Mouse (Mus musculus): ENCODE measurements at regions not wholly inside any gene's neighbourhood (a gene's known extent, or its start where the extent isn't known, plus 50 kb on each side); places are given as distances from the start of the nearest gene placed in this dataset.
A peak's percentile ranks its signal among the peaks of the same experiment; 100 is the strongest.

DNA sequence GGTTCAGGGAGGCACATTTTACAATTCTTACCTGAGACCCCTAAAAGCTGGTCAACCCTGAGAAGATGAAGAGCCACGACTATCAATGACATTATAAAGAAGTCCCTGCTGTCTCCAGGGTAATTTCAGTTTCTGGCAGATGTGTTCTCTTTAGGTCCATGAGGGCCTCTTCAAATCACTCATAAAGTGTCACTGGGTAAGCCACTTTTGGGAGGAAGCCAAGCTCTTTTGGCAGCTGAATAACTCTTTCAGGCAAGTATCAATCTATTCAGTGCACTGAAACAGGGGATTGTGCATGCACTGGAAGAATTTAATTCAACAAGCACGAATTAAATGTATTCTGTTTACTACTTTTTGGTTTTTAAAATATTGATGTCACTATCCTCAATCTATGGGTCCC lies 443.1 kb upstream of the Tbc1d2b start:
- H3K9ac ChIP-seq (replicated peaks; ENCODE audit: low read length) = no peak overlapping the region
- no peak overlapping the region for H3K4me3 ChIP-seq (ENCODE audit: low read length)
- WGBS = 19% methylated on average over 2 of the region's 2 CpGs
- no peaks in the 10 kb centered on the region for H3K27me3 ChIP-seq (ENCODE audit: insufficient read depth, low read length)
- H3K4me2 ChIP-seq (ENCODE audit: low read depth, low read length) = no peak overlapping the region
- no peaks in the 10 kb centered on the region for H3K4me1 ChIP-seq (ENCODE audit: insufficient read depth, low read length)
- TF ChIP-seq CTCF (IDR thresholded peaks at IDR 0.05; ENCODE audit: low read depth) = no peak
- ATAC-seq = no peak
- DNase-seq (ENCODE audit: low spot score) = peak; percentile 70
- H3K9me3 ChIP-seq (ENCODE audit: low read length) = no peaks in the 10 kb centered on the region
- no peaks in the 10 kb centered on the region for H3K36me3 ChIP-seq (ENCODE audit: insufficient read depth, low read length)
- no peak overlapping the region for H3K27ac ChIP-seq

DNA sequence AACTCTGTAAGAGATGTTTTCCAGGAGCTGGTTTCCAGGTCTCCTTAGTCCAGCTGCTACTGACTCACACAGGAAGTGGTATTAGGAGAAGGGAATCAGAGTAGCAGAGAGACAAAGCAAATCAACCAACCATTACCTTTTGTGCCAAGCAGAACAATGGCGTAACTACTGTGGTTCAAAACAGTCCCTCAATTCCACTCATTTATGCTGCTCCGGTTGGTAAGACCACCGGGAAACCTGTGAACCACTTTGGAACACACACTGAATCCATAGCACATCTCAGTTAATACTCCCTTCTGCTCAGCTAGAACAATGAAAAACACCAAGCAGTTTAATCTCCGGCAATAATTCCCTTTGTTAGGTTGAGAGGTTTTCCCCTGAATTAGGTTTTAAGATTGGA lies 460.8 kb upstream of the Tbc1d2b start:
- Histone ChIP-seq H3K9me3 (ENCODE audit: low read length) (no peaks in the 10 kb centered on the region), H3K27me3 (ENCODE audit: insufficient read depth, low read length) (no peaks in the 10 kb centered on the region), H3K4me1 (ENCODE audit: insufficient read depth, low read length) (no peaks in the 10 kb centered on the region), H3K9ac (replicated peaks; ENCODE audit: low read length) (no peak overlapping the region), H3K27ac (no peak overlapping the region), H3K4me2 (ENCODE audit: low read depth, low read length) (no peak overlapping the region), H3K36me3 (ENCODE audit: insufficient read depth, low read length) (no peaks in the 10 kb centered on the region), H3K4me3 (ENCODE audit: low read length) (no peak overlapping the region)
- ATAC-seq (no peak), DNase-seq (ENCODE audit: low spot score) (no peak)
- TF ChIP-seq CTCF (IDR thresholded peaks at IDR 0.05; ENCODE audit: low read depth) = no peak
- 29% methylated on average over 4 of the region's 4 CpGs for WGBS

DNA sequence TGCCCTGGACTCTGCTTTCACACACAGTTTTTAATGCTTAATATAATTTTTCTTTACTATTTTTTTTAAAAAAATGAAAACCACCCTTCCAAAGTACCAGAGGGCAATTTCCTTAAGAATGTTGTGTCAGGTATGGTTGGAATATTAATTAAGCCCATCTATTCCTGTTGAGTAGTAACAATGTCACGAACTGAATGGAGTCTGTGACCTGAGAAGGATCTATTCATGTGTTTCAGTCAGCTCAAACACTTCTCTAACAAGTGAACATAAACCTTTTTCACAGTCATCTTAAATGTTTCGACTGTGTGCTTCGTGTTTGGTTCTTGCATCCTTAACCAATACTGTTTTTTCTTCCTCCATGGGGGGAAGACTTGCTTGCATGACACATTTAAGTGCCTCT lies 486.6 kb upstream of the Tbc1d2b start:
- no peak for DNase-seq (ENCODE audit: low spot score)
- TF ChIP-seq CTCF (IDR thresholded peaks at IDR 0.05; ENCODE audit: low read depth) = no peak
- 20% methylated on average over 3 of the region's 3 CpGs for WGBS

DNA sequence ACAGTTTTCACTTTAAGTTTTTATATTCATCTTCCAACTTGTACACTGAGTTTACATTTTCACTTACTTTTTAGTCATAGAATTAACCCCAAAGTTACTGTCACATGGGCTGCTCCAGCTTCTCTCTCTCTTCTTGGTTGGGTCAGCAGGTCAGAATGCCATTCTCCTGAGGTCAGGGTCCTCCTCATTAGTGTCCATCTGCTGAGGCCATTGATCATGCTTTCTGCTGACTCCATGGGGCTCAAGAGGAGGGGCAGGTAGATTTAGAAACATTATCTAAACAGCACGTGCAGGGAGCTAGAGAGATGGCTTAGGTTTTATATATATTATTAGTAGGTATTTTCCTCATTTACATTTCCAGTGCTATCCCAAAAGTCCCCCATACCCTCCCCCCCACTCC lies 503.7 kb upstream of the Tbc1d2b start:
- 50% methylated on average over 1 of the region's 1 CpGs for WGBS
- no peak overlapping the region for H3K4me3 ChIP-seq (ENCODE audit: low read length)
- no peaks in the 10 kb centered on the region for H3K27me3 ChIP-seq (ENCODE audit: insufficient read depth, low read length)
- no peak overlapping the region for H3K27ac ChIP-seq
- no peaks in the 10 kb centered on the region for H3K9me3 ChIP-seq (ENCODE audit: low read length)
- DNase-seq (ENCODE audit: low spot score) = no peak
- no peaks in the 10 kb centered on the region for H3K4me1 ChIP-seq (ENCODE audit: insufficient read depth, low read length)
- no peak for ATAC-seq
- no peak overlapping the region for H3K9ac ChIP-seq (replicated peaks; ENCODE audit: low read length)
- TF ChIP-seq CTCF (IDR thresholded peaks at IDR 0.05; ENCODE audit: low read depth) = no peak
- H3K4me2 ChIP-seq (ENCODE audit: low read depth, low read length) = no peak overlapping the region
- no peaks in the 10 kb centered on the region for H3K36me3 ChIP-seq (ENCODE audit: insufficient read depth, low read length)

More for the DNA sequence above, 486.6 kb upstream of the Tbc1d2b start:
- no peak overlapping the region for H3K4me3 ChIP-seq (ENCODE audit: low read length)
- no peaks in the 10 kb centered on the region for H3K27me3 ChIP-seq (ENCODE audit: insufficient read depth, low read length)
- H3K27ac ChIP-seq = no peak overlapping the region
- H3K4me2 ChIP-seq (ENCODE audit: low read depth, low read length) = no peak overlapping the region
- H3K4me1 ChIP-seq (ENCODE audit: insufficient read depth, low read length) = no peaks in the 10 kb centered on the region
- no peak for ATAC-seq
- no peak overlapping the region for H3K9ac ChIP-seq (replicated peaks; ENCODE audit: low read length)
- H3K9me3 ChIP-seq (ENCODE audit: low read length) = no peaks in the 10 kb centered on the region
- H3K36me3 ChIP-seq (ENCODE audit: insufficient read depth, low read length) = no peaks in the 10 kb centered on the region

DNA sequence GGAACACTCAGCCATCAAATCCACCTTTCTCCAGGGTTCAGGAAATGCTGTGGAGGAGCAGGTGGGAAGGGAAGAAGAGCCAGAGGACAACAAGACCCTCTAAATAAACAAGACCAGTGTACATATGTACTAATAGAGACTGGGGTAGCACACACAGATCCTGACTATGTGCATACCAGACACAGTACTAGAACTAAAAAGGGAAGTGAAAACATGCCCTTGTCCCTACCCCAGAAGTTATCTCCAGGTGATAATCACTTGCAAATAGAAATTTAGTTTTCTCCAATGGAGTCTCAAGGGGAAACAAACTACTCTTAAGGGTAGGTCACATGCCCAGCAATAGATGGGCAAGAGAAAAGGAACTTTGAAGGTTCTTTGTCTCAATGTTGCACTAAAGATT lies 518.9 kb upstream of the Tbc1d2b start:
- ATAC-seq (no peak), DNase-seq (ENCODE audit: low spot score) (no peak)
- H3K27ac ChIP-seq = no peak overlapping the region
- TF ChIP-seq CTCF (IDR thresholded peaks at IDR 0.05; ENCODE audit: low read depth) = no peak
- no peak overlapping the region for H3K9ac ChIP-seq (replicated peaks; ENCODE audit: low read length)
- no peak overlapping the region for H3K4me2 ChIP-seq (ENCODE audit: low read depth, low read length)
- no peaks in the 10 kb centered on the region for H3K36me3 ChIP-seq (ENCODE audit: insufficient read depth, low read length)
- no peaks in the 10 kb centered on the region for H3K27me3 ChIP-seq (ENCODE audit: insufficient read depth, low read length)
- H3K4me3 ChIP-seq (ENCODE audit: low read length) = no peak overlapping the region
- H3K9me3 ChIP-seq (ENCODE audit: low read length) = no peaks in the 10 kb centered on the region
- no peaks in the 10 kb centered on the region for H3K4me1 ChIP-seq (ENCODE audit: insufficient read depth, low read length)

DNA sequence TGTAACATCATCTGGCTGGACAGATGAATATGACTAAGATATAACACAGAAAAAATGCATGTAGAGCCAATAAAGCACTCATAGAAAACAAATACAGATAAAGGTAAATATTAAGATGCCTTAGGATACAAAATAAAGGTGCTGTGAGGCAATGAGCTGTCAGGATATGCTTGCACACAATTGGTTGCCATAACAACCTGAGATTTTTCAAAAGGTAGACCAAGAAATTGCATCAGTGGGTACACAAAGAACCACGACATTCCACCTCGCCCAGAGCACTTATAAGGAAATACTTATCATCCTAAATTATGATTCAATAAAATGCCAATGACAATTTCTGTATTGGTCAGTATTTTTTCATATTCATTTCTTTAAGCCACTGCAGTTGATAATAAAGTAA lies 521.3 kb upstream of the Tbc1d2b start:
- no peak overlapping the region for H3K9ac ChIP-seq (replicated peaks; ENCODE audit: low read length)
- no peak overlapping the region for H3K27ac ChIP-seq
- no peak overlapping the region for H3K4me3 ChIP-seq (ENCODE audit: low read length)
- DNase-seq (ENCODE audit: low spot score) = peak; percentile 31
- TF ChIP-seq CTCF (IDR thresholded peaks at IDR 0.05; ENCODE audit: low read depth) = no peak
- no peak for ATAC-seq
- H3K27me3 ChIP-seq (ENCODE audit: insufficient read depth, low read length) = no peaks in the 10 kb centered on the region
- H3K4me1 ChIP-seq (ENCODE audit: insufficient read depth, low read length) = no peaks in the 10 kb centered on the region
- H3K36me3 ChIP-seq (ENCODE audit: insufficient read depth, low read length) = no peaks in the 10 kb centered on the region
- no peaks in the 10 kb centered on the region for H3K9me3 ChIP-seq (ENCODE audit: low read length)
- whole genome bisulfite sequencing = 47% methylated on average over 2 of the region's 2 CpGs
- H3K4me2 ChIP-seq (ENCODE audit: low read depth, low read length) = no peak overlapping the region

DNA sequence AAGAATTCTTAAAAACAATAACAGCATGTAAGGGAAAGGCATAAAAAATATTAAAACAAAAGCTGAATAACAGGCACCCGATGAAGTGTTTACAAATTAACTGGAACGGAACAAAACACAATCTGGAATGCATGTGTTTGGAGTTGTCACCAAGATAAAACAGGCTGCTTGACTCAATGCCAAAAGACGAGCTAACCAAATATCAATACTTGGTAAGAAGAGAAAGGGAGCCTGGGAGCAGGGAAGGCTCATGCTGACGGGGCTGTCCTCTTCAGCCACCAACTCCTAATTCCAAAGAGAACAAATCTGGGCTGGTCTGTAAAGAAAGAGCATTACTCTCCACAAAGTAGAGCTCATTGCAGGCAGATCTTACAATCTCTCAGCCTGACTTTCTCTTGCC lies 545.4 kb upstream of the Zic4 start:
- no peaks in the 10 kb centered on the region for H3K36me3 ChIP-seq (ENCODE audit: insufficient read depth, low read length)
- 21% methylated on average over 4 of the region's 4 CpGs for WGBS

More for the DNA sequence above, 545.4 kb upstream of the Zic4 start:
- no peak overlapping the region for H3K4me3 ChIP-seq (ENCODE audit: low read length)
- ATAC-seq (no peak), DNase-seq (ENCODE audit: low spot score) (peak; percentile 50)
- no peaks in the 10 kb centered on the region for H3K9me3 ChIP-seq (ENCODE audit: low read length)
- H3K27ac ChIP-seq = no peak overlapping the region
- no peaks in the 10 kb centered on the region for H3K27me3 ChIP-seq (ENCODE audit: insufficient read depth, low read length)
- H3K9ac ChIP-seq (replicated peaks; ENCODE audit: low read length) = no peak overlapping the region
- no peaks in the 10 kb centered on the region for H3K4me1 ChIP-seq (ENCODE audit: insufficient read depth, low read length)
- H3K4me2 ChIP-seq (ENCODE audit: low read depth, low read length) = no peak overlapping the region
- no peak for TF ChIP-seq CTCF (IDR thresholded peaks at IDR 0.05; ENCODE audit: low read depth)

All from hindbrain, postnatal 0 days (tissue).